Mouse (Mus musculus) olfactory bulb, adult 2 months (tissue): ENCODE data around the gene Hepacam. TPM values are rescaled to one million over a fixed set of nuclear protein-coding genes. Genes with fewer than 3 reads are reported as not detected.
A peak's percentile ranks its signal among the peaks of the same experiment; 100 is the strongest.

Experiments
- H3K27ac ChIP-seq: fragments of 200-500 bp; 2 replicates; pipeline ENCODE4 v1.5.1; 2012; ENCODE audit warnings: low read depth, low read length; ENCODE audit not compliant: insufficient read depth
- H3K4me1 ChIP-seq: fragments of 200-500 bp; 2 replicates; pipeline ENCODE4 v1.6.1; 2012; ENCODE audit warnings: low read length; ENCODE audit not compliant: control insufficient read depth, insufficient read depth
- H3K4me3 ChIP-seq: fragments of 200-500 bp; 2 replicates; pipeline ENCODE4 v1.5.1; 2012; ENCODE audit warnings: mild to moderate bottlenecking, low read depth, low read length, moderate library complexity; ENCODE audit not compliant: insufficient read depth
- CTCF ChIP-seq: fragments of 200-500 bp; IDR thresholded peaks from 2 replicates; pipeline ENCODE4 v1.5.1; 2012; ENCODE audit warnings: low read depth, mild to moderate bottlenecking, low read length, moderate library complexity; ENCODE audit not compliant: insufficient read depth
- POLR2A ChIP-seq: fragments of 200-500 bp; IDR thresholded peaks from 2 replicates; pipeline ENCODE4 v1.6.1; 2012; ENCODE audit warnings: mild to moderate bottlenecking, low read depth, low read length, moderate library complexity; ENCODE audit not compliant: insufficient read depth
- WGBS: fragments of 180-500 bp; shearing (Covaris S2); methylation state at CpG from one replicate; pipeline ENCODE4 v1.1.7; 2018; 5-methylcytosine and 5-hydroxymethylcytosine counted together
- polyA plus RNA-seq: library from polyadenylated mRNA; stranded (reverse); fragments of >200 nt; gene quantifications from 2 replicates; pipeline ENCODE4 v1.2.4, GENCODE M21; 2012; ENCODE audit warnings: low replicate concordance; ENCODE audit not compliant: missing spikeins, insufficient read depth, insufficient read length

Hepacam gene
- polyA plus RNA-seq, 1 experiment = not detected

DNA sequence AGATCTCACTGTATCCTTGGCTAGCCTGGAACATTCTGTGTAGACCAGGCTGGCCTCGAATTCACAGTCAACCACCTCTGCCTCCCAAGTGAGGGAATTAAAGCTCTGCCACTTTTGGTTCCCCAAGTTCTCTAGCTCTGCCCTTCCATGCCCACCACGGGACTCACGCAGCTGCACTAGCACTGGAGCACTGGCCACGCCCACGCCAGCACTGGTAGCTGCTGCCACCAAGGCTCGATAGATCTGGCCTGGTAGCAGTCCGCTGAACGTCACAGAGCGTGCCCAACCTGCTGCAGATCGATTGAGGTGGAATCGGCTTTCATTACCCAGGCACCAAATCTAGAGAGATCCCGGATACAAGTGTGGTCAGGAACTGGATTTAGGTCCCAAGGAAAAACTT lies 54.1 kb downstream of the Hepacam start:
- Histone ChIP-seq H3K27ac (no peak overlapping the region), H3K4me3 (no peak overlapping the region), H3K4me1 (peaks cover 5% of the 10 kb centered on the region; the same call in 1 of the 2 replicates)
- WGBS = 41% methylated on average over 12 of the region's 12 CpGs
- TF ChIP-seq POLR2A = no peak
- no peak for TF ChIP-seq CTCF

DNA sequence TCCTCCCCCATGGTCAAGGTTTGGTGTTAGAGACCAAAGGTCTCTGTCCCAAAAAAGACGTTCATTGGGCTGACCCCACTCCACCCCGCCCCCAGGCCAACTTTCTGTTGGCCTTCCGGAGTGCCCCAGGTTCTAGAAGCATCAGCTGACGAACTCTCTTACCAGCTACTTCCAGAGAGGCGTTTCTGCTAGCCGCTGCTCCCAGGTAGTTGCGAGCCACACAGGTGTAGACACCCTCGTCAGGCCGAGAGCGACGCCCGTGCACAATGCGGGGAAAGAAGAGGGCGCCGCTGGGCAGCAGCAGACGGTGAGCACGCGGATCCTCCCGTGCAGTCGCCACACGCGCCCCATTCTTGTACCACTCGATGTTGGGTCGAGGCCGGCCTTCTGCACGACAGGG lies 62.2 kb downstream of the Hepacam start:
- TF ChIP-seq POLR2A (no peak), CTCF (no peak)
- WGBS = 68% methylated on average over 26 of the region's 26 CpGs
- Histone ChIP-seq H3K4me3 (no peak overlapping the region), H3K4me1 (peaks cover 20% of the 10 kb centered on the region), H3K27ac (no peak overlapping the region)

DNA sequence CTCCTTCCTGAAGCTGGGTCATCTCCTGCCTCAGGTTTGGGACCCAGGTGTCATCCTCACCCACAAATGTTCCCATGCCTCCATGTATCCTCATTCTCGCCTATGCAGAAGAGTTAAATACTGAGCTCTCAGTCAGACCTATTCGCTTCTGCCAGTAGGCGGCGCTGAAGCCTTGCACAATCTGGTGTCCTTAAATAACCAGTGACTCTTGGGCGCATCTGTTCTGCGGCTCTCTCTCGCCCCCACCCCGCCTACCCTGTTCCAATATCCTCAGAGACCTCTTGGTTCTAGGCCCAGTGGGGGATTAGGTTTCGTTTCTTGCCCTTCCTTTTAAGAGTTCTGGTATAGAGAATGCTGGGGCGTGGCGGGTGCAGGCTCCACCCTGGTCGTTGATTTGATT lies 63.4 kb downstream of the Hepacam start:
- TF ChIP-seq CTCF (peak; percentile 71), POLR2A (no peak)
- H3K4me1 ChIP-seq = peaks cover 20% of the 10 kb centered on the region
- H3K27ac ChIP-seq = no peak overlapping the region
- H3K4me3 ChIP-seq = 0 out of 2 replicates have a peak overlapping the region, but pooled peaks have one; percentile 1
- WGBS = 2% methylated on average over 12 of the region's 12 CpGs

DNA sequence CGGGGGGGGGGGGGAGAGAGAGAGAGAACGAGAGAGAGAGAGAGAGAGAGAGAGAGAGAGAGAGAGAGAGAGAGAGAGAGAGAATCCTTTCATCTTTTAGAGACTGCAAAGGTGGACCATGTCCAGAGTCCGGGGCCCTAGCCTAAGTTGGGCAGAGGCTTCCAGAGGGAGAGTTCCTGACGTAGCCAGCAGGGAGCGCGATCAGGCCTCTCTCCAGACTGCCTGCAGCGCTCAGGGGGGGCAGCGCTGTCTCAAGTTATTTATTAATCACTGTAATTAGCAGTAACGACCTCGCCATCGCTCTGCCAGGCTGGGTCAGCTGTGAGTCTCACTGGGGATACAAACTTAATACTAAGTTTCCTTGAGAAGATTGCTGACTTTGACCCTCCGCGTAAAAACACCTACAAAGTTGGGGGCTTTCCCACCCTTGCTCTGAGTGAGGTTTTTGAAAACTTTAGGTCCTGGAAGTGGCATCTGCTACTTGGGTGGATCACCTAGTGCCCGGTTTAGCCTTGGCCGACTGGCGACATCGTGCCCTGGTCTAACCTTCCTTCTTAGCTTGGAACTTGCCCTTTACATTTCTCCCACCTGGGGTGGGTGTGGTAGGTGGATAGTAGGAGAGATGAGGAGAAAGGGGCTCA lies 65.0 kb downstream of the Hepacam start:
- Histone ChIP-seq H3K4me3 (no peak overlapping the region; the same call in 1 of the 2 replicates), H3K4me1 (peaks cover 20% of the 10 kb centered on the region), H3K27ac (no peak overlapping the region)
- 1% methylated on average over 16 of the region's 17 CpGs for WGBS
- no peak for TF ChIP-seq CTCF
- no peak for TF ChIP-seq POLR2A

DNA sequence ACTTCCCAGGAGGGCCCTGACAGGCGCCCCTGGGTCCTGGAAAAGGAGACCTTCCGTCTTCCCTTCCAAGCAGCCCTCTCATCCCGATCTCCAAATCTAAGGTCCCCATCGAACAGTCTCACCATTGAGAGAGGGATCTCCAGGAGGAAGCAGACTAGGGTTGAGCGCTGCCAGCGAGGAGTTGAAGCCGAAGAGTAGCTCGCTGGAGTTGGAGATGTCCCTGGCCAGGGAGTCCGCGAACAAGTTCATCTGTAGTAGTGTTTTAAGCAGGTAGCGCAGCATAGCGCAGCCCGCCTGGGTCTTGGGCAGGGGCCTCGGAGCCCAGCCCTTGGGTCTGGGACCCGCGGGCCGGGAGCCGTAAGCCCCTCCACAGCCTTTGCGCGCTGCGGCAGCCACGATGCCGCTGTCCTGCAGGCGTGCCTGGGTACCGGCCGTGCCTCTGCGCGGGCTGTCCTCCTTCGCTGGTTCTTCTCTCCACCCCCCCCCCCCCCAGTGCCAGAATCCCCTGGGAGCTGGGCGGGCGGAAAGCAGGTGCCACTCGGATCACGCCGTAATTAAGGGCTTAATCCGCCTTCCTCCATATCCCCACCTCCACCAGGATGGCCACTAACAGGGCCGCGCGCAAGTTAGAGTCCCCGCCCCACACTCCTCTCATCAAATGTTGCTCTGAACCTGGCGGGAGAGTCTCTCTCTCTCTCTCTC lies 65.7 kb downstream of the Hepacam start, which contains the start of gene Robo3:
Gene Robo3, minus strand, starts transcription at position 527 of the 702 bp plus-strand sequence.
- peak within 1 kb of the TSS; percentile 31 for H3K4me3 ChIP-seq
- H3K4me1 ChIP-seq = peaks cover 23% of the 10 kb centered on the region
- no peak for TF ChIP-seq CTCF
- TF ChIP-seq POLR2A = no peak
- under 1% methylated on average over 40 of the region's 40 CpGs for WGBS
- H3K27ac ChIP-seq = no peak within 1 kb of the TSS

DNA sequence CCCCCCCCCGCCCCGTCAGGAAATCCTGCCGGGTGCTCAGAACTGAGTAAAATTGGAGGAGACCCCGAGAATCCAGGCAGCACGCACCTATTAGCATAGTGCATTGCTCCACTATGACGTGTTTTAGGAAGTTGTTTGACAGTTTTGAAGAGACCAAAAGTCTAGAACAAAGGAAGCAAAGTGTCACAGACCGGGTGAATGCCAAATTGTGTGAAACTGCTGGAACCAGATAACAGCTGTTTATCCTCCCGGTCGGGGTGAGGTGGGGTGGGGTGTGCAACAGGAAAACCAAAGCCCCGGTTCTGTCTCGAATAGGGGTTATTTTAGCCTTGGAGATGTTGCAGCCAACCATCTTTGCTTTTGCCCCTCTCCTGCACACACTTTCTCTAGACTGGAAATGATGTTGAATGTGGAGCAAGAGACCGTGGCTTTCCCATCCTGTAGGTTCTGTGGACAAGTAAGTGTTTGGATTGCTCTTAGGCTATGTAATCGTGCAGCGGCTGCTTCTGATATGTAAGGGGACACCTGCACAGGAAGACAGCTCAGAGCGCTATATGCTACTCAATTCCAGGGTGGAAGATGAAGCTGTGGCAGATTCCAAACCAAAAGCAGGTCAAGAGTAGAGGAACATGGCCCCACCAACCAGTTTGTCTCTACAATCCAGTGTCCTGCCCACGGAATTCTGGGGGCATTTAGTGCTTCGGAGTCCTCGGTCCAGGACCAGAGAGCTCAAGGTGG lies 66.8 kb downstream of the Hepacam start:
- Histone ChIP-seq H3K27ac (no peak overlapping the region), H3K4me3 (no peak overlapping the region), H3K4me1 (peaks cover 27% of the 10 kb centered on the region)
- WGBS = 33% methylated on average over 18 of the region's 18 CpGs
- TF ChIP-seq POLR2A = no peak
- no peak for TF ChIP-seq CTCF

DNA sequence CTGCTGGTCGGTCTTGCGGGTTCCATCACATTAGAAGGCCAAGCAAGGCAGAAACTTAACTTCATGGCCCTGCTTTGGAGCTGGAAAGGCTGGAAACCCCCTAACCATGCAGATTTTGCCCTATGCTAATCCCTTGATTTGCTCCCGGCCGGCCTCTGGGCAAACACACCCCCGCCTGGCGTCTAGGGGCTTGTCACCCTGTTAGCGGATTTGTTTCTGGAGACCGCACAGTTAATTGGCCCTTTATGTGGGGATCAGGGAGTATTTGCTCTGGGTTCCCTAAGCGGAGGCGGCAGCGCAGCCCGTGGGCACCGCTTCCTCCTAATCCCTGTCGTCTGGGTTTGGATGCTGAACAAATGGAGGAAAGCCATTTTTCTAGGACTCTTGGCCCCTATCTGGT lies 67.8 kb downstream of the Hepacam start:
- no peak for TF ChIP-seq POLR2A
- no peak for TF ChIP-seq CTCF
- no peak overlapping the region for H3K4me3 ChIP-seq
- 31% methylated on average over 14 of the region's 14 CpGs for WGBS
- no peak overlapping the region for H3K27ac ChIP-seq
- H3K4me1 ChIP-seq = peaks cover 27% of the 10 kb centered on the region

DNA sequence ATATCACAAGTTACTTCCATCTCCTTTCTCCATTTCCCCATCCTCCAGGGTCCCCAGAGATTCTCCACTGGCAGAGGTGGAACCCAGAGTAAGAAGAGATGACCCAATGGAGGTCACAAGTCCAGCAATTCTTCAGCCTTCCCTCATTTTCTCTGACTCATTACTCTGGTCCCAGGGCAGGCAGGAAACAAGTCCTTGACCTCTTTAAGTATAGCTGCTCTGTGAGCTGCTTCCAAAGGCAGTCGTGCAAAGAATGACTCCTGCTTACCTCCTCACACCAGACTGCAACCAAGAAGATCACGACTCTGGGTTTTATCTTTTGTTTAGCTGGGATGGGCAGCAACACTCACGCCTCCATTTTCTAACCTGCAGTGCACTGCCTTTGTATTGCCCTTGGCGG lies 68.5 kb downstream of the Hepacam start:
- Histone ChIP-seq H3K27ac (no peak overlapping the region), H3K4me1 (peaks cover 27% of the 10 kb centered on the region), H3K4me3 (no peak overlapping the region)
- 54% methylated on average over 4 of the region's 4 CpGs for WGBS
- TF ChIP-seq POLR2A = no peak
- TF ChIP-seq CTCF = no peak

Other genes with a start within 250 kb of the Hepacam start
- gene Pknox2, start 219.9 kb upstream of the Hepacam start, polyA plus RNA-seq = not detected in 2 replicates
- gene Tmem218, start 159.1 kb upstream of the Hepacam start, polyA plus RNA-seq = not detected in 2 replicates
- not detected in 2 replicates for gene Slc37a2, start 111.6 kb upstream of the Hepacam start, polyA plus RNA-seq
- not detected in 2 replicates for gene Ccdc15, start 18.9 kb upstream of the Hepacam start, polyA plus RNA-seq
- gene Robo4, start 34.5 kb downstream of the Hepacam start, polyA plus RNA-seq = not detected in 2 replicates
- gene Robo3, start 65.9 kb downstream of the Hepacam start, polyA plus RNA-seq = not detected in 2 replicates
- gene Msantd2, start 122.0 kb downstream of the Hepacam start, polyA plus RNA-seq = not detected in 2 replicates
- not detected in 2 replicates for gene Esam, start 160.7 kb downstream of the Hepacam start, polyA plus RNA-seq
- not detected in 2 replicates for gene Vsig2, start 171.9 kb downstream of the Hepacam start, polyA plus RNA-seq
- 523 TPM in 1 of 2 replicates, not detected in the other for gene Nrgn, start 185.6 kb downstream of the Hepacam start, polyA plus RNA-seq
- not detected in 2 replicates for gene Siae, start 188.3 kb downstream of the Hepacam start, polyA plus RNA-seq
- not detected in 2 replicates for gene Spa17, start 246.4 kb downstream of the Hepacam start, polyA plus RNA-seq